Mouse (Mus musculus) C2C12 (cell line): ENCODE measurements around the gene Rbms3.

Experiments used
- CEBPB ChIP-seq: IDR thresholded peaks from one replicate; pipeline ENCODE4 v1.6.1; 2011; ENCODE audit warnings: low read depth, mild to moderate bottlenecking, control low read depth, moderate library complexity
- CTCF ChIP-seq: IDR thresholded peaks from one replicate; pipeline ENCODE4 v1.5.1; 2011; ENCODE audit not compliant: control insufficient read depth, insufficient read depth, insufficient read length
- FOSL1 ChIP-seq: IDR thresholded peaks from one replicate; pipeline ENCODE4 v1.8.0; 2011; ENCODE audit warnings: mild to moderate bottlenecking, low read length; ENCODE audit not compliant: poor library complexity, insufficient read depth, severe bottlenecking
- MAX ChIP-seq: IDR thresholded peaks from one replicate; pipeline ENCODE4 v1.6.1; 2011; ENCODE audit warnings: mild to moderate bottlenecking, control low read depth
- MYOG ChIP-seq: IDR thresholded peaks from one replicate; pipeline ENCODE4 v1.6.1; 2011; ENCODE audit not compliant: control insufficient read depth, insufficient read length; ENCODE audit errors: extremely low read depth
- USF1 ChIP-seq: IDR thresholded peaks from one replicate; pipeline ENCODE4 v1.6.1; 2011; ENCODE audit warnings: low read depth, mild to moderate bottlenecking, control low read depth, moderate library complexity

GRCm38 (mm10) chr9:117016605-117017319 lies 613.0 kb downstream of the Rbms3 start:
- no peak for TF ChIP-seq USF1
- no peak for TF ChIP-seq CTCF
- no peak for TF ChIP-seq MAX
- TF ChIP-seq MYOG: no peak
- no peak for TF ChIP-seq FOSL1
- peak; percentile 57 for TF ChIP-seq CEBPB
